In genomic region chr2:20496219-20496800, GRCm38 (mm10) we compare ENCODE assay signal across 21 mouse cellular contexts.
DNase-seq lines count a peak whose midpoint lies in the region; ATAC-seq and TF ChIP-seq lines count a peak whose summit lies in the region.
"Had no signal": no experiment of that assay in that cellular context is flagged by ENCODE, and none has a peak within 500 bp of the region (broad histone marks: within the 10 kb centered on the region; RNA-seq: fewer than 3 reads in every experiment).

No protein-coding gene starts in this region.

- 61% methylated on average over 8 of the region's 8 CpGs for WGBS in kidney, embryonic 15.5 days

- H3K4me1 ChIP-seq in kidney, embryonic 15.5 days, result 0 out of 2 replicates have a peak, but pooled peaks cover 5% of the 10 kb centered on the region
- peaks cover 6% of the 10 kb centered on the region; the same call in 1 of the 2 replicates for H3K4me1 ChIP-seq in brown adipose tissue, adult 24 weeks (ENCODE audit: control insufficient read depth, insufficient read depth, insufficient read length, low read length)
- H3K4me1 ChIP-seq: forebrain, embryonic 13.5 days; limb, embryonic 13.5 days; liver, embryonic 13.5 days; midbrain, embryonic 15.5 days; neural tube, embryonic 15.5 days had no signal

- H3K9me3 ChIP-seq in kidney, embryonic 15.5 days (replicated peaks), result peaks cover 4% of the 10 kb centered on the region
- H3K9me3 ChIP-seq: liver, embryonic 13.5 days; midbrain, embryonic 15.5 days; neural tube, embryonic 15.5 days had no signal

- H3K9ac ChIP-seq in kidney, embryonic 15.5 days, result no peak overlapping the region
- H3K9ac ChIP-seq: forebrain, embryonic 13.5 days; limb, embryonic 13.5 days; liver, embryonic 13.5 days; lung, embryonic 14.5 days; midbrain, embryonic 15.5 days; neural tube, embryonic 15.5 days had no signal

- TF ChIP-seq CTCF in gastrocnemius, adult 2 months (IDR thresholded peaks at IDR 0.05), result no peak

- no peaks in the 10 kb centered on the region for H3K36me3 ChIP-seq in kidney, embryonic 15.5 days
- H3K36me3 ChIP-seq: limb, embryonic 13.5 days; liver, embryonic 13.5 days; midbrain, embryonic 15.5 days; neural tube, embryonic 15.5 days had no signal

- no peak overlapping the region for H3K4me2 ChIP-seq in kidney, embryonic 15.5 days
- H3K4me2 ChIP-seq: forebrain, embryonic 13.5 days; limb, embryonic 13.5 days; liver, embryonic 13.5 days; lung, embryonic 14.5 days; midbrain, embryonic 15.5 days; neural tube, embryonic 15.5 days had no signal

- intact Hi-C loops in gastrocnemius, adult 2 months (cut with DNase I), result no loop called here

- DNase-seq in gastrocnemius, adult 2 months, result no peak
- no peak for DNase-seq in gastrocnemius, postnatal 25 days
- no peak for DNase-seq in kidney, adult 8-10 months
- DNase-seq in retina, postnatal 1 day, result peak; percentile 29
- DNase-seq: adrenal gland, adult 8-10 months; cerebellum, adult 9-11 months; liver, embryonic 13.5 days; lung, embryonic 14.5 days; lung, postnatal 36 days had no signal

- 0 out of 2 replicates have a peak, but pooled peaks have one; percentile 54 for ATAC-seq in kidney, embryonic 15.5 days (replicated peaks; ENCODE audit: low FRiP score)
- ATAC-seq in erythroblast, adult 5-6 weeks (replicated peaks; ENCODE audit: low FRiP score, poor library complexity, severe bottlenecking), result no peak
- ATAC-seq: forebrain, embryonic 13.5 days; hindbrain, embryonic 16.5 days; intestine, postnatal 0 days; midbrain, embryonic 15.5 days had no signal

- no peak overlapping the region for H3K4me3 ChIP-seq in gastrocnemius, adult 2 months
- H3K4me3 ChIP-seq in kidney, embryonic 15.5 days (replicated peaks), result no peak overlapping the region
- H3K4me3 ChIP-seq in brown adipose tissue, adult 24 weeks (ENCODE audit: insufficient read depth, low read depth, low read length), result no peak overlapping the region
- H3K4me3 ChIP-seq: forebrain, embryonic 13.5 days; limb, embryonic 13.5 days; liver, embryonic 13.5 days; midbrain, embryonic 15.5 days; myocyte; neural tube, embryonic 15.5 days had no signal

- H3K27me3 ChIP-seq in kidney, embryonic 15.5 days, result no peaks in the 10 kb centered on the region
- H3K27me3 ChIP-seq: CH12.LX; forebrain, embryonic 13.5 days; limb, embryonic 13.5 days; liver, embryonic 13.5 days; midbrain, embryonic 15.5 days; neural tube, embryonic 15.5 days had no signal

- H3K27ac ChIP-seq in gastrocnemius, adult 2 months, result peak overlapping the region; percentile 57; the same call in 1 of the 2 replicates
- H3K27ac ChIP-seq in kidney, embryonic 15.5 days, result no peak overlapping the region; the same call in 1 of the 2 replicates
- peak overlapping the region; percentile 88 for H3K27ac ChIP-seq in brown adipose tissue, adult 24 weeks (replicated peaks; ENCODE audit: low read depth, low read length)
- H3K27ac ChIP-seq: forebrain, embryonic 13.5 days; limb, embryonic 13.5 days; liver, embryonic 13.5 days; midbrain, embryonic 15.5 days; neural tube, embryonic 15.5 days; stomach, postnatal 0 days had no signal
